Mouse (Mus musculus) bone marrow, adult 2 months (tissue): ENCODE measurements around the gene Spg7.

Source experiments
- CTCF ChIP-seq: fragments of 200-500 bp; IDR thresholded peaks from 2 replicates; pipeline ENCODE4 v1.5.1; 2011; ENCODE audit warnings: low read length, control low read depth; ENCODE audit not compliant: control insufficient read depth, insufficient read depth
- POLR2A ChIP-seq: fragments of 200-500 bp; IDR thresholded peaks from 2 replicates; pipeline ENCODE4 v1.6.1; 2011; ENCODE audit warnings: low read depth, mild to moderate bottlenecking, control low read depth, low read length, borderline replicate concordance; ENCODE audit not compliant: control insufficient read depth

DNA sequence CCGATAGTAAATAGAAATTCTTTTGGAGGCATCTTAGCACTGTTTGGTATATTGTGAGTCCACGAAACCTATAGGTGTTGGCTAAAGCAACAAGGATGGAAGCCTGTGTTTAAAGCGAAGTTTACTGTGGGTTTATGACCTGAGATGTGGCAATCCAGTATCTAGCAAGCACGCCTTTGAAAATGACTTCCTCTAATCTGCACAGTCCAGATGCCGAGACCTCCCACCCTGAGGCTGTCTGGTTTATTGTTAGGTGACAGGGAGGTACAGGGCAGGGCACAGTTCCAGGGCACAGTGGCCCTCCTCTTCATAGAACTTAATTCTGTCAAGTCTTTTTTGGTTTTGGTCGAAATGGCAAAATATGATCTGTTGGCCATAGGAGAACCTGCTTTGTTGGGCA, 14.5 kb downstream of the Spg7 start:
- no peak for TF ChIP-seq CTCF
- TF ChIP-seq POLR2A, result no peak
